Mouse (Mus musculus) olfactory bulb, adult 2 months (tissue): ENCODE results near the gene U2af1l4.

Source experiments
- CTCF ChIP-seq: fragments of 200-500 bp; IDR thresholded peaks from 2 replicates; pipeline ENCODE4 v1.5.1; 2012; ENCODE audit warnings: low read depth, mild to moderate bottlenecking, low read length, moderate library complexity; ENCODE audit not compliant: insufficient read depth
- POLR2A ChIP-seq: fragments of 200-500 bp; IDR thresholded peaks from 2 replicates; pipeline ENCODE4 v1.6.1; 2012; ENCODE audit warnings: mild to moderate bottlenecking, low read depth, low read length, moderate library complexity; ENCODE audit not compliant: insufficient read depth

DNA sequence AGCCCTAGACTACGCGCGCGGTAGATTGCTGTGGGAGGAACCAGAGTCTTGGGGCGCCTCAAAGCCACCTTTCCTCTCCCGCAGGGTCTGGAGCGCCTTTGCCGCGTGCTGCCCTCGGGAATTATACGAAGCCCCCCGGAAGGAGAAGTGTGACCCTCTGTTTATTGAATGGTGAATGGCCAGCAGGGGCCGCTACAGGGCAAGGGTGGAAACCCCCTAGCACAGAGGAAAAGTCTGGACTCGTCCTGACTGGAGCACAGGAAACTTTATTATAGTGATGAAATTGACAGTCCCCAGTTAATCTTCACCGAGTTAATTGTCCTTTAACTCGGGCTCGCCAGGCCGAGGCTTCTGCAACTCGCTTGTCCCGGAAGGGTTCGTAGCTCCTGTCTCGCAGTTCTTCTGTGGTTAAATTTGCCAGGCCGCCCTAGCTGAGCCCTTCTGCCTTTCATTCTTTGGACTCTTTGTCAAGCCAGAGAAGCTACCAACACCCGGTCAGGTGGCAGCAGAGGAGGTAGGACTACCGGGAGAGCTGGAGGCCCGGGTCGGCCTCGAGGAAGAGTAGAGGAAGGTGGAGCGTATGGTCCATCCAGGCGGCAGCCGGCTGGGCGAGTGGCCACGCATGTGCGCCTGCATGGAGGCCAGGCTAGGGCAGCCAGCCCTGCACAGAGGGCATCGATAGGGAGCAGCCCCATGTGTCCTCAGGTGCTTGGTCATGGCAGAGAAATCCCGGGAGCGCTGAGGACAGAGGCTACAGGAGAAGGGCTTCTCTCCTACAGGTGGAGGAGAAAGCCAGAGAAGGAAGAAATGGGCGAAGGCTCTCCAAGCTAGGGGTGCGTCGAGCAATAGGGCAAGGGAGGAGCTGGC is 26.6 kb downstream of the U2af1l4 start:
- TF ChIP-seq CTCF (peak; percentile 87), POLR2A (no peak)
